Mouse (Mus musculus): ENCODE results near the gene Sgo1.
A peak's percentile ranks its signal among the peaks of the same experiment; 100 is the strongest.

Sgo1 gene

DNA sequence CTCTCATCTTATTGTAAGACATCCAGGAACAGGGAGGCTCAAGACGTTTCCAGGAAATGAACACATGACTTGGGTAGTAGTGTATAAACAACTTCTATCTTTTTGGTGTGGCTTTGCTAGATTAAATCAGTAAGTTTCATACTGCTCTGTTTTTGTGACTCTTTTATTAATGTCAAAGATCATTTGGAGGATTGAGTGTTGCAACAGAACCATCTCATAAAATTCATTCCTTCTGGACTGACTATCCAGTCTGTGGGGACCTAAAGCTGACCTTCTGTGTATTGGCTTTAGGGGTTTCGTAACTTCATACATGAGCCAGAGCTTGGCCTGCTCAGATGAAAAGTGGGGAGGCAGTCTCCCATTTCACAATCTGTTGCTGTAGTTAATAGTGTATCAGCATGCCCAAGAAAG, 38.9 kb downstream of the Sgo1 start:
- peak; percentile 78 for DNase-seq (ENCODE audit: low read depth)

DNA sequence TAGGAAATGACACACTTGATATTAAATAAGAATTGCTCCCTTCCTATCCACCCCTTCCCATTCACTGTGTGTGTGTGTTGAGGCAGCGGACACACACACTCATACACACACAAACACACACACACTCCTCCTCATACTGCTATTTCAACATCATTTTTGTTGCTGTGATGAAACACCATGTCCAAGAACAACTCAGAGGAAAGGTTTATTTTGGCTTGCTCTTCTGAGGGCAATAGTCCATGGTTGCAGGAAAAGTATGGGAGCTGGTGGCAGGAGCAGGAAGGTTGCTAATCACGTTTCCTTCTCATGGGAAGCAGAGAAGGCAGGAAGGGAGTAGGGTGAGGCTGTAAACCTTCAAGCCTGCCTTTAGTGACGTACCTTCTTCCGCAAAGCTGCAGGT, 45.8 kb downstream of the Sgo1 start:
- no peak for DNase-seq (ENCODE audit: low read depth)

DNA sequence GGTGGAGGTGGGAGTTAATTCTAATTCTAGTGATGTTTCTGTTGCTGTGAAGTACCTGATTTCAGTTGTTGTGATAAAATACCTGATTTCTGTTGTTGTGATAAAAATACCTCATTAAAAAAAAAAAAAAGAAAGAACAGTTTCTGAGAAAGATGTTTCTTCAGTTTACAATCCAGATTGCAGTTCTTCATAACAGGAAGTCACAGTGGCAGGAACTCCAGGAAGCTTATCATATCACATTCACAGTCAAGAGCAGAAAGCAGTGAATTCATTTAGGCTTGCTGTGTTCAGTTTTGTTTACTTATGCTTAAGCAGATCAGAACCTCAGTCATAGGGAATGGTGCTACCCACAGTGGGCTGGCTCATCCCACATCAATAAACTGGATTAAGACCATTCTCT, 57.8 kb downstream of the Sgo1 start:
- DNase-seq (ENCODE audit: low read depth), result no peak

DNA sequence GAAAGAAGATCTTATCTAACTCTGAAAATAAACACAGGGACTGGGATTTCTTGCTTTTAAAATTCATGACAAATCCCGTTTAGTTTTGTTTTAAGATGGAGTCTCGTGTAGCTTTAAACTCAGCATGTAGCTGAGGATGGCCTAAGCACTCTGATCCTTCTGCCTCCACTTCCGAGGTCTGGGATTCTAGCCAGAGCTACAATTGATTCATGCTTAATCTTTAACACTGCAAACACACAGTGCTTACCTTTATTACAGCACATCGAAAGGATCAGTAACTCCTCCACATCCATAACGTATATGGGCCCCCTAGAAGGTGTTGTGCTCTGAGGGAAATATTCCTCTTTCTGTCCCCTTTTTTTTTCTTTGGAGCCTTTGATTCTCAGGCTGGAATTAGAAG, 61.0 kb downstream of the Sgo1 start:
- no peak for DNase-seq (ENCODE audit: low read depth)

DNA sequence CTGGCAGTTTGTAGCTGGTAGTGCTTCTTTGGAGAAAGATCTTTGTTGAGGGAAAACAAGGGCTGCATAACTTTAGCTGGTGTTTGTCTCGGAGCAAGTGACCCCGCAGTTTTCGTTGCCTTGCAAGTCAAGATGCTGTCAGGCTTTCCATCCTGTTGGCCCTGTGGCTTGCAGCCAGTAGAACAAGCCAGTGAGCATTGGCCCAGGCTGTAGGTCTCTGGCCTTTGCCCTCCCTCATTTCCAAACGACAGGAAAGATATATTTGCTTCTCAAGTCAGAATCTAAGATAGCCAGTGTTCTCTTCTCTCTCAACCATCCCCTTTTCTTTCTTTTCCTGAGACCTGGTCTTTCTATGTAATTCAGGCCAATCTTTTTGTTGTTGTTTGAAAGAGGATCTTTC, 61.6 kb downstream of the Sgo1 start:
- DNase-seq (ENCODE audit: low read depth), result no peak

DNA sequence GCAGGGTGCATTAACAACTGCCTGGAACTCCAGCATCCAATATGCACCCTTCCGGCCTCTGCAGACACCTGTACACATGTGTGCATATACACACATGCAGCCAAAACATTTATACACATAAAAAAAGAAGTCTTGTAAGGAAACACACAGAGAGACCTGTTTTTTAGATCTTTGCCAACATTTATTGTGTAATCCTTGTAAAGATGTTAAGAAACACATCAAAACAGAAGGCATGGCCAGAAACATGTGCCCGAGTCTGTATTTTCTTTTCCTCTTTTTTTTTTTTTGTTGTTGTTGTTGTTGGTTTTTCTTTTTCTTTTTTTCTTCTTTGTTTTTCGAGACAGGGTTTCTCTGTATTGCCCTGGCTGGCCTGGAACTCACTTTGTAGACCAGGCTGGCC, 63.0 kb downstream of the Sgo1 start:
- no peak for DNase-seq (ENCODE audit: low read depth)
